Mouse (Mus musculus): ENCODE data around the gene Pkn3. TPM values are rescaled to one million over a fixed set of nuclear protein-coding genes. Genes with fewer than 3 reads are reported as not detected.
A peak's percentile ranks its signal among the peaks of the same experiment; 100 is the strongest.
"Not testable (repeated sequence)": the region's sequence is repeated elsewhere in the genome, so short reads cannot be mapped to it uniquely, and the experiment has no call there.

Gene Pkn3
- polyA plus RNA-seq, 1 experiment from 2014 or later = 2.7 TPM

- WGBS = 47% methylated on average over 6 of the region's 6 CpGs
- Histone ChIP-seq H3K27me3 (no peaks in the 10 kb centered on the region; the same call in 1 of the 2 replicates), H3K4me1 (replicated peaks) (peaks cover 14% of the 10 kb centered on the region), H3K27ac (replicated peaks) (no peak overlapping the region), H3K4me2 (no peak overlapping the region), H3K9me3 (no peaks in the 10 kb centered on the region), H3K4me3 (no peak overlapping the region), H3K36me3 (no peaks in the 10 kb centered on the region), H3K9ac (no peak overlapping the region)
- ATAC-seq (ENCODE audit: low read depth) = no peak
These were observed 25.3 kb upstream of the Pkn3 start for GRCm38 (mm10) chr2:30051992-30052761.

GRCm38 (mm10) chr2:30055310-30055709, 22.2 kb upstream of the Pkn3 start:
- H3K36me3 ChIP-seq; H3K27me3 ChIP-seq; H3K4me2 ChIP-seq; H3K9ac ChIP-seq; H3K4me1 ChIP-seq (replicated peaks); ATAC-seq (ENCODE audit: low read depth); H3K4me3 ChIP-seq; H3K27ac ChIP-seq (replicated peaks); H3K9me3 ChIP-seq: not testable (repeated sequence)
- 93% methylated on average over 3 of the region's 3 CpGs for WGBS

GRCm38 (mm10) chr2:30056736-30057135, 20.7 kb upstream of the Pkn3 start:
- H3K9me3 ChIP-seq = no peaks in the 10 kb centered on the region
- 83% methylated on average over 3 of the region's 3 CpGs for WGBS

GRCm38 (mm10) chr2:30057223-30057904, 20.1 kb upstream of the Pkn3 start, which contains the start of gene Set:
Gene Set (plus strand): TSS chr2:30057378.
- Histone ChIP-seq H3K36me3 (no peaks in the 10 kb centered on the region), H3K4me2 (no peak within 1 kb of the TSS), H3K4me3 (no peak within 1 kb of the TSS), H3K4me1 (replicated peaks) (peaks cover 13% of the 10 kb centered on the region), H3K9me3 (no peaks in the 10 kb centered on the region), H3K27me3 (no peaks in the 10 kb centered on the region; the same call in 1 of the 2 replicates), H3K27ac (replicated peaks) (no peak within 1 kb of the TSS), H3K9ac (no peak within 1 kb of the TSS)
- no peak for ATAC-seq (ENCODE audit: low read depth)
- WGBS = 50% methylated on average over 12 of the region's 12 CpGs

More at GRCm38 (mm10) chr2:30056736-30057135, 20.7 kb upstream of the Pkn3 start:
- Histone ChIP-seq H3K4me3 (no peak overlapping the region), H3K27ac (replicated peaks) (no peak overlapping the region), H3K4me2 (no peak overlapping the region), H3K4me1 (replicated peaks) (peaks cover 8% of the 10 kb centered on the region), H3K9ac (no peak overlapping the region), H3K36me3 (no peaks in the 10 kb centered on the region), H3K27me3 (no peaks in the 10 kb centered on the region; the same call in 1 of the 2 replicates)
- ATAC-seq (ENCODE audit: low read depth) = no peak

- H3K4me1 ChIP-seq (replicated peaks) = peaks cover 23% of the 10 kb centered on the region
- H3K4me3 ChIP-seq = no peak overlapping the region
- 34% methylated on average over 5 of the region's 5 CpGs for WGBS
- H3K4me2 ChIP-seq = no peak overlapping the region
- ATAC-seq (ENCODE audit: low read depth) = no peak
- no peak overlapping the region for H3K27ac ChIP-seq (replicated peaks)
- H3K36me3 ChIP-seq = no peaks in the 10 kb centered on the region
- no peaks in the 10 kb centered on the region; the same call in 1 of the 2 replicates for H3K27me3 ChIP-seq
- H3K9me3 ChIP-seq = no peaks in the 10 kb centered on the region
- no peak overlapping the region for H3K9ac ChIP-seq
These were observed 19.1 kb upstream of the Pkn3 start for GRCm38 (mm10) chr2:30058418-30058817.

GRCm38 (mm10) chr2:30061215-30062166, 16.0 kb upstream of the Pkn3 start:
- Histone ChIP-seq H3K4me3 (peak overlapping the region; percentile 52), H3K9ac (peak overlapping the region; percentile 73), H3K27ac (replicated peaks) (peak overlapping the region; percentile 78), H3K4me1 (replicated peaks) (peaks cover 37% of the 10 kb centered on the region), H3K9me3 (no peaks in the 10 kb centered on the region), H3K27me3 (no peaks in the 10 kb centered on the region), H3K4me2 (peak overlapping the region; percentile 93), H3K36me3 (no peaks in the 10 kb centered on the region)
- 8% methylated on average over 37 of the region's 37 CpGs for WGBS
- no peak for ATAC-seq (ENCODE audit: low read depth)

GRCm38 (mm10) chr2:30062249-30063093, 15.0 kb upstream of the Pkn3 start:
- peak overlapping the region; percentile 52 for H3K4me3 ChIP-seq
- H3K27me3 ChIP-seq = no peaks in the 10 kb centered on the region
- H3K4me2 ChIP-seq = peak overlapping the region; percentile 93
- ATAC-seq (ENCODE audit: low read depth) = no peak
- peaks cover 34% of the 10 kb centered on the region for H3K4me1 ChIP-seq (replicated peaks)
- WGBS = under 1% methylated on average over 40 of the region's 40 CpGs
- no peaks in the 10 kb centered on the region for H3K36me3 ChIP-seq
- peak overlapping the region; percentile 78 for H3K27ac ChIP-seq (replicated peaks)
- H3K9me3 ChIP-seq = no peaks in the 10 kb centered on the region
- peak overlapping the region; percentile 73 for H3K9ac ChIP-seq

- peak overlapping the region; percentile 73 for H3K9ac ChIP-seq
These were observed 14.2 kb upstream of the Pkn3 start for GRCm38 (mm10) chr2:30063235-30063634.

GRCm38 (mm10) chr2:30063791-30064190, 13.7 kb upstream of the Pkn3 start:
- Histone ChIP-seq H3K4me1 (replicated peaks) (peaks cover 46% of the 10 kb centered on the region), H3K27me3 (no peaks in the 10 kb centered on the region), H3K36me3 (peaks cover 6% of the 10 kb centered on the region; the same call in 1 of the 2 replicates), H3K4me2 (peak overlapping the region; percentile 93), H3K4me3 (peak overlapping the region; percentile 52), H3K9me3 (no peaks in the 10 kb centered on the region), H3K9ac (peak overlapping the region; percentile 73), H3K27ac (replicated peaks) (no peak overlapping the region)
- 8% methylated on average over 3 of the region's 3 CpGs for WGBS
- ATAC-seq (ENCODE audit: low read depth) = no peak

More at GRCm38 (mm10) chr2:30063235-30063634, 14.2 kb upstream of the Pkn3 start:
- H3K4me3 ChIP-seq = peak overlapping the region; percentile 52
- peaks cover 40% of the 10 kb centered on the region for H3K4me1 ChIP-seq (replicated peaks)
- 6% methylated on average over 8 of the region's 8 CpGs for WGBS
- peak overlapping the region; percentile 78 for H3K27ac ChIP-seq (replicated peaks)
- H3K36me3 ChIP-seq = 0 out of 2 replicates have a peak, but pooled peaks cover under 1% of the 10 kb centered on the region
- H3K27me3 ChIP-seq = no peaks in the 10 kb centered on the region
- no peaks in the 10 kb centered on the region for H3K9me3 ChIP-seq
- peak overlapping the region; percentile 93 for H3K4me2 ChIP-seq
- no peak for ATAC-seq (ENCODE audit: low read depth)

- Histone ChIP-seq H3K27me3 (no peaks in the 10 kb centered on the region), H3K27ac (replicated peaks) (no peak overlapping the region), H3K9me3 (no peaks in the 10 kb centered on the region), H3K4me1 (replicated peaks) (peaks cover 46% of the 10 kb centered on the region), H3K4me2 (no peak overlapping the region), H3K4me3 (no peak overlapping the region), H3K36me3 (peaks cover 11% of the 10 kb centered on the region), H3K9ac (no peak overlapping the region)
- WGBS = 29% methylated on average over 3 of the region's 3 CpGs
- no peak for ATAC-seq (ENCODE audit: low read depth)
These were observed 13.2 kb upstream of the Pkn3 start for GRCm38 (mm10) chr2:30064298-30064697.

Measured in neural tube, embryonic 13.5 days (tissue).